Mouse (Mus musculus) thymus, adult 2 months (tissue): Measurements from ENCODE around the gene Cyb5d1.

Experiments used
- CTCF ChIP-seq: fragments of 200-500 bp; IDR thresholded peaks from 2 replicates; pipeline ENCODE4 v1.5.1; 2012; ENCODE audit warnings: mild to moderate bottlenecking, control low read depth, low read length, moderate library complexity, borderline replicate concordance; ENCODE audit not compliant: control insufficient read depth, poor library complexity, insufficient read depth; ENCODE audit errors: extremely low read depth
- POLR2A ChIP-seq: fragments of 200-500 bp; IDR thresholded peaks from 2 replicates; pipeline ENCODE4 v1.6.1; 2012; ENCODE audit warnings: mild to moderate bottlenecking, low read length, control low read depth, moderate library complexity; ENCODE audit not compliant: control insufficient read depth, poor library complexity, insufficient read depth; ENCODE audit errors: extremely low read depth

DNA sequence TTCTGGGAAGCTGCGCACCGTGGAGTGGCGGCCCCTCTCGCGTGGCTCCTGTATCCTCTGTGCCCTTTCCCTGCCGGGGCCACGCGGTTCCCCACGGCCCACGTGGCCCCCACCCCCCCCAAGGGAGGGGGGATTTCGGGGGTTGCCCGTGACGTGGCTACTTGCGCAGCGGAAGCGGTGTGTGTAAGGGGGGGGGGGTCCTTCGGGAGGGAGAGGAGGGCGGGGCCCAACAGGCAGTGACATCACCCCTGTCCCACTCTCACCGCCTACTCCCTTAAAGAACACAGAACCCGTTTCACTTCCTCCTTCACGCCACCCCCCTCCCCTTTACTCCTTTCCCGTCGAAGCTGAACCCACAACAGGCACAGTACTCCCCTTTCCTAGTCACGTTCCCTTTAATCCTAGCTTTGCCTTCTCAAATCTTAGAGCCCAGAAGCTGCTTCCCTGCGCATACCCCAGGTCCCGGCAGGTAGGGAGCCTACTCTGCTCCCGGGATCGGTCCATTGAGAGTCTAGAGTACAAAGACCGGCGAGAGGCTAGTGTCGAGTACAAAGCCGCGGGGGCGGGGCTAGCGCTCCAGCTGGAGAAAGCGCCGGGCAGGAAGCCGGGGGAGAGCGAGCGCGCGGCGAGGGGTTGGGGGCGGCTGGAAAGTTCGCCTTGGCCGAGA lies 14.1 kb upstream of the Cyb5d1 start:
- TF ChIP-seq CTCF (0 out of 2 replicates have a peak, but pooled peaks have one; percentile 25), POLR2A (peak; percentile 76)
